Mouse (Mus musculus) T-cell, adult 2 months (primary cell): ENCODE results near the gene Scamp5.
"Not testable (repeated sequence)": the region's sequence is repeated elsewhere in the genome, so short reads cannot be mapped to it uniquely, and the experiment has no call there.

Source experiments
- DNase-seq: peaks from one replicate; pipeline ENCODE4 v3.0.0; 2022; ENCODE audit warnings: low spot score

The Scamp5 gene

GRCm38 (mm10) chr9:57452624-57453462, 15.0 kb downstream of the Scamp5 start:
- DNase-seq, result no peak

- DNase-seq, result no peak
Observed at GRCm38 (mm10) chr9:57449715-57450114, 18.1 kb downstream of the Scamp5 start.

- DNase-seq, result no peak
Observed at GRCm38 (mm10) chr9:57440620-57441019, 27.2 kb downstream of the Scamp5 start.

GRCm38 (mm10) chr9:57439522-57440295, 28.2 kb downstream of the Scamp5 start, which contains the start of gene Ppcdc:
Ppcdc (minus strand) TSS chr9:57440124.
- peak; percentile 95 for DNase-seq

- no peak for DNase-seq
Observed at GRCm38 (mm10) chr9:57439083-57439482, 28.8 kb downstream of the Scamp5 start.

GRCm38 (mm10) chr9:57437896-57438614, 29.8 kb downstream of the Scamp5 start:
- no peak for DNase-seq

GRCm38 (mm10) chr9:57436166-57436565, 31.7 kb downstream of the Scamp5 start:
- no peak for DNase-seq

GRCm38 (mm10) chr9:57434405-57435165, 33.3 kb downstream of the Scamp5 start:
- no peak for DNase-seq

- peak; percentile 77 for DNase-seq
Observed at GRCm38 (mm10) chr9:57433097-57434032, 34.5 kb downstream of the Scamp5 start.

GRCm38 (mm10) chr9:57432480-57432879, 35.4 kb downstream of the Scamp5 start:
- DNase-seq, result no peak

- DNase-seq, result no peak
Observed at GRCm38 (mm10) chr9:57431202-57431601, 36.7 kb downstream of the Scamp5 start.

- DNase-seq, result no peak
Observed at GRCm38 (mm10) chr9:57428391-57428790, 39.5 kb downstream of the Scamp5 start.

GRCm38 (mm10) chr9:57427937-57428336, 39.9 kb downstream of the Scamp5 start:
- no peak for DNase-seq

GRCm38 (mm10) chr9:57427123-57427522, 40.7 kb downstream of the Scamp5 start:
- not testable (repeated sequence) for DNase-seq

GRCm38 (mm10) chr9:57425116-57425515, 42.7 kb downstream of the Scamp5 start:
- no peak for DNase-seq

- DNase-seq, result no peak
Observed at GRCm38 (mm10) chr9:57424066-57424465, 43.8 kb downstream of the Scamp5 start.

- DNase-seq, result no peak
Observed at GRCm38 (mm10) chr9:57421688-57422111, 46.2 kb downstream of the Scamp5 start.

- DNase-seq, result peak; percentile 86
Observed at GRCm38 (mm10) chr9:57421121-57421571, 46.7 kb downstream of the Scamp5 start.

- peak; percentile 23 for DNase-seq
Observed at GRCm38 (mm10) chr9:57420321-57421120, 47.3 kb downstream of the Scamp5 start.
